Mouse (Mus musculus): ENCODE measurements around the gene Trappc6b. TPM values are rescaled to one million over a fixed set of nuclear protein-coding genes. Genes with fewer than 3 reads are reported as not detected.

Gene Trappc6b
- total and polyA plus RNA-seq, 3 experiments = 45.9 to 75.3 TPM; not detected in 1

- TF ChIP-seq TCF12 (IDR thresholded peaks at IDR 0.05; ENCODE audit: low read depth, low read length) (peak; percentile 44; the same call in 1 of the 2 replicates), ZMIZ1 (IDR thresholded peaks at IDR 0.05; ENCODE audit: low read depth, low read length) (no peak), RCOR1 (IDR thresholded peaks at IDR 0.05; ENCODE audit: low read depth, low read length) (0 out of 2 replicates have a peak, but pooled peaks have one; percentile 28), GATA1 (IDR thresholded peaks at IDR 0.05; ENCODE audit: low read depth, low read length) (peak; percentile 73), SMC3 (IDR thresholded peaks at IDR 0.05; ENCODE audit: low read depth, low read length) (no peak), EP300 (IDR thresholded peaks at IDR 0.05; ENCODE audit: low read depth in 1 of 2, low read length in 2 of 2) (peak; percentile 74 to 79), ETS1 (IDR thresholded peaks at IDR 0.05; ENCODE audit: low read depth, low read length) (peak; percentile 77), MXI1 (IDR thresholded peaks at IDR 0.05; ENCODE audit: low read depth, low read length) (no peak), TAL1 (IDR thresholded peaks at IDR 0.05; ENCODE audit: low read length) (peak; percentile 58), POLR2AphosphoS5 (IDR thresholded peaks at IDR 0.05; ENCODE audit: borderline replicate concordance, low read depth, low read length) (no peak), TBP (IDR thresholded peaks at IDR 0.05; ENCODE audit: low read depth, low read length) (no peak), KAT2A (conservative IDR thresholded peaks at IDR 0.05; ENCODE audit: low read depth, low read length) (no peak), USF1 (IDR thresholded peaks at IDR 0.05; ENCODE audit: low read depth, low read length) (no peak), SIN3A (IDR thresholded peaks at IDR 0.05; ENCODE audit: low read length) (0 out of 2 replicates have a peak, but pooled peaks have one; percentile 26), BHLHE40 (IDR thresholded peaks at IDR 0.05; ENCODE audit: borderline replicate concordance, low read depth, low read length) (no peak), NRF1 (IDR thresholded peaks at IDR 0.05; ENCODE audit: insufficient read depth, low read depth, low read length, poor library complexity, severe bottlenecking) (no peak)
- peak; percentile 84 for DNase-seq (ENCODE audit: low read depth, low spot score)
- H3K36me3 ChIP-seq (ENCODE audit: control insufficient read depth in 1 of 2, insufficient read depth in 2 of 2, low read length in 2 of 2) = peaks cover 16 to 85% of the 10 kb centered on the region in 2 experiments
- peaks cover 28% of the 10 kb centered on the region for H3K79me2 ChIP-seq (ENCODE audit: control insufficient read depth, insufficient read depth, low read length, poor library complexity)
- no peak overlapping the region for H3K9ac ChIP-seq (ENCODE audit: control insufficient read depth, low read depth, low read length, poor library complexity, severe bottlenecking)
- peak overlapping the region; percentile 48 for H3K27ac ChIP-seq (ENCODE audit: control insufficient read depth, low read depth, low read length)
- no peaks in the 10 kb centered on the region for H3K9me3 ChIP-seq (replicated peaks; ENCODE audit: insufficient read depth, low read length)
- peaks cover 53 to 62% of the 10 kb centered on the region in 2 experiments for H3K4me1 ChIP-seq (ENCODE audit: control insufficient read depth in 1 of 2, insufficient read depth in 2 of 2, low read length in 2 of 2)
- no peaks in the 10 kb centered on the region for H3K27me3 ChIP-seq (ENCODE audit: control insufficient read depth in 1 of 2, insufficient read depth in 2 of 2, low read length in 2 of 2)
- no peak overlapping the region for H3K4me3 ChIP-seq (ENCODE audit: control insufficient read depth in 1 of 2, insufficient read depth in 1 of 2, low read depth in 2 of 2, low read length in 2 of 2)
These were observed 8.8 kb downstream of the Trappc6b start for GRCm38 (mm10) chr12:59052470-59052869.

GRCm38 (mm10) chr12:59040851-59041250 is 20.4 kb downstream of the Trappc6b start:
- TF ChIP-seq CHD1 (IDR thresholded peaks at IDR 0.05; ENCODE audit: low read depth, low read length) (no peak), ZNF384 (IDR thresholded peaks at IDR 0.05; ENCODE audit: low read depth, low read length) (no peak), POLR2A (IDR thresholded peaks at IDR 0.05; ENCODE audit: control insufficient read depth in 1 of 2, insufficient read depth in 1 of 2, low read depth in 1 of 2, low read length in 2 of 2, poor library complexity in 1 of 2) (peak; percentile 75 to 95), TCF12 (IDR thresholded peaks at IDR 0.05; ENCODE audit: low read depth, low read length) (no peak), TAL1 (IDR thresholded peaks at IDR 0.05; ENCODE audit: low read length) (peak; percentile 11; the same call in 1 of the 2 replicates), POLR2AphosphoS5 (IDR thresholded peaks at IDR 0.05; ENCODE audit: borderline replicate concordance, low read depth, low read length) (peak; percentile 93; the same call in 1 of the 2 replicates), TBP (IDR thresholded peaks at IDR 0.05; ENCODE audit: low read depth, low read length) (0 out of 2 replicates have a peak, but pooled peaks have one; percentile 22)
- no peaks in the 10 kb centered on the region for H3K9me3 ChIP-seq (replicated peaks; ENCODE audit: insufficient read depth, low read length)
- no peaks in the 10 kb centered on the region for H3K79me2 ChIP-seq (ENCODE audit: control insufficient read depth, insufficient read depth, low read length, poor library complexity)
- H3K4me3 ChIP-seq (ENCODE audit: control insufficient read depth in 1 of 2, insufficient read depth in 1 of 2, low read depth in 2 of 2, low read length in 2 of 2) = no peak overlapping the region
- H3K36me3 ChIP-seq (ENCODE audit: control insufficient read depth in 1 of 2, insufficient read depth in 2 of 2, low read length in 2 of 2) = peaks cover 1 to 7% of the 10 kb centered on the region in 2 experiments; a peak in 3 of 4 replicates
- H3K4me1 ChIP-seq (ENCODE audit: control insufficient read depth in 1 of 2, insufficient read depth in 2 of 2, low read length in 2 of 2) = no peaks in the 10 kb centered on the region; a peak in 1 of 4 replicates
- H3K27me3 ChIP-seq (ENCODE audit: control insufficient read depth in 1 of 2, insufficient read depth in 2 of 2, low read length in 2 of 2) = no peaks in the 10 kb centered on the region
- no peak overlapping the region for H3K27ac ChIP-seq (ENCODE audit: control insufficient read depth, low read depth, low read length)
- no peak overlapping the region for H3K9ac ChIP-seq (ENCODE audit: control insufficient read depth, low read depth, low read length, poor library complexity, severe bottlenecking)
- no peak for DNase-seq (ENCODE audit: low read depth, low spot score)
